Mouse (Mus musculus) limb, embryonic 11.5 days (tissue): ENCODE data around the gene Crat. TPM values are rescaled to one million over a fixed set of nuclear protein-coding genes. Genes with fewer than 3 reads are reported as not detected.

ENCODE experiments used
- ATAC-seq: fragments of 200-750 bp; cut with Nextera tagmentation; 2 replicates; pipeline ENCODE4 v1.8.0; 2017; ENCODE audit warnings: low read depth; ENCODE audit not compliant: insufficient number of reproducible peaks, low FRiP score, low TSS enrichment
- DNase-seq: peaks from one replicate; pipeline ENCODE4 v3.0.0-alpha.2; 2015; ENCODE audit warnings: low spot score
- H3K27ac ChIP-seq: fragments of 300-500 bp; sonication (generic); replicated peaks from 2 replicates; pipeline ENCODE4 v1.5.1; 2014; ENCODE audit warnings: low read depth, mild to moderate bottlenecking, low read length
- H3K27me3 ChIP-seq: fragments of 300-500 bp; sonication (generic); 2 replicates; pipeline ENCODE4 v1.6.1; 2014; ENCODE audit warnings: mild to moderate bottlenecking, low read length, mixed read lengths; ENCODE audit not compliant: control insufficient read depth, insufficient read depth
- H3K36me3 ChIP-seq: fragments of 300-500 bp; sonication (generic); 2 replicates; pipeline ENCODE4 v1.6.1; 2014; ENCODE audit warnings: mild to moderate bottlenecking, low read length, moderate library complexity, mixed read lengths; ENCODE audit not compliant: control insufficient read depth, insufficient read depth
- H3K4me1 ChIP-seq: fragments of 300-500 bp; sonication (generic); 2 replicates; pipeline ENCODE4 v1.6.1; 2014; ENCODE audit warnings: low read length, mixed read lengths; ENCODE audit not compliant: control insufficient read depth, insufficient read depth
- H3K4me2 ChIP-seq: fragments of 300-500 bp; sonication (generic); 2 replicates; pipeline ENCODE4 v1.6.1; 2014; ENCODE audit warnings: low read depth, mild to moderate bottlenecking, moderate library complexity; ENCODE audit not compliant: severe bottlenecking
- H3K4me3 ChIP-seq: fragments of 300-500 bp; sonication (generic); 2 replicates; pipeline ENCODE4 v1.5.1; 2014; ENCODE audit warnings: low read depth, low read length
- H3K9ac ChIP-seq: fragments of 300-500 bp; sonication (generic); 2 replicates; pipeline ENCODE4 v1.6.1; 2014; ENCODE audit warnings: mild to moderate bottlenecking, low read length
- H3K9me3 ChIP-seq: fragments of 300-500 bp; sonication (generic); 2 replicates; pipeline ENCODE4 v1.6.1; 2016; ENCODE audit warnings: low read length; ENCODE audit not compliant: control insufficient read depth
- WGBS: fragments of 180-500 bp; shearing (Covaris S2); extraction: QIAGEN DNeasy Blood & Tissue Kit; methylation state at CpG from one replicate; pipeline ENCODE4 v1.1.7; 2014; 5-methylcytosine and 5-hydroxymethylcytosine counted together
- polyA plus RNA-seq: library from polyadenylated mRNA; unstranded; fragments of >200 nt; fragmentation: Nextera tagmentation; extraction: Ambion mirVana; gene quantifications from 2 replicates; pipeline ENCODE4 v1.2.1, GENCODE M21; 2014

Crat gene
- 25.6 and 27.9 TPM in 2 replicates for polyA plus RNA-seq

DNA sequence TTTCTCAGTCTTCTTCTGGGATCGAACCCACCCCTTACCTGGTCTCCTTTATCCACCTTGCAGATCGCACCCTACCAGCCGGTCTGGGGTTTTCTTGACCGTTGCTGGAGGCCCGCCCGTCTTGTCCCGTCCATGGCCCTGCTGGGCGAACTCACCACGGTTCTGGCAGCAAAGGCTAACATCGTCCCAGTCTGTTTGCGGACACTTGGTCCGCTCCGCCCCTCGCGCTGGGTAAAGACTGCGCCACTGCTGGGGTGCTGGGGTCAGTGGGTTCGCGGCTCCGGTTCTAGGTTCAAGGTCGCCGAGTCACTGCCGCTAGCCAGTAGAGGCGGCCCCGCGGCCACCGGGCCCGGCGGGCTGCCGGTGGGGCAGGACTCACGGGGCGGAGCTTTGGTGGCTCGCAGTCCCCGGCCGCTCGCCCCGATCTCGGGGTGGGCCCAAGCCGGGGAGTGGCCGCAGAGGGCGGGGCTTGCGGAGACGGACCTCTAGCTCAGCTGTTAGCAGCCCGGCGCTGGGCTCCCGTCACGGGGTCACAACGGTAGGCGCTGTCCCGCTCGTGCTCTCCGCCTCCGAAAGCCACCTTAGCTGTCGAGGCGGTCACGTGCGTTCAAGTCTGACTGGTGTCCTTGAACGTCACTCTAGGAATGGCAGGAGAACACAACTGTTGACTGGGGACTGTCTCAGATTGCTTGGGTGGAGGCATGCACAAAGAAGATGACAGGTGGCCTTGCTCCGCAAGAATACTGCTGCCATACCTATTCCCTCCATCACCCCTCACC is at the start of gene Crat:
Gene Crat (minus strand): TSS at position 657 of the 779 bp plus-strand sequence.
- no peaks in the 10 kb centered on the region for H3K9me3 ChIP-seq
- WGBS = 1% methylated on average over 58 of the region's 58 CpGs
- H3K4me2 ChIP-seq = peak within 1 kb of the TSS; percentile 81
- no peaks in the 10 kb centered on the region for H3K36me3 ChIP-seq
- H3K4me1 ChIP-seq = peaks cover 25% of the 10 kb centered on the region
- peak within 1 kb of the TSS; percentile 98 for H3K27ac ChIP-seq
- H3K9ac ChIP-seq = peak within 1 kb of the TSS; percentile 95
- ATAC-seq = peak; percentile 81
- peak within 1 kb of the TSS; percentile 83 for H3K4me3 ChIP-seq
- DNase-seq = peak; percentile 83
- H3K27me3 ChIP-seq = no peaks in the 10 kb centered on the region

- Histone ChIP-seq H3K27ac (no peak overlapping the region), H3K4me3 (0 out of 2 replicates have a peak overlapping the region, but pooled peaks have one; percentile 5), H3K36me3 (no peaks in the 10 kb centered on the region), H3K4me1 (peaks cover 13% of the 10 kb centered on the region), H3K4me2 (peak overlapping the region; percentile 34; the same call in 1 of the 2 replicates), H3K9ac (no peak overlapping the region), H3K9me3 (no peaks in the 10 kb centered on the region), H3K27me3 (no peaks in the 10 kb centered on the region)
- 72% methylated on average over 5 of the region's 5 CpGs for WGBS
- DNase-seq = no peak
- no peak for ATAC-seq
Observed at GRCm38 (mm10) chr2:30464411-30464810, 48.8 kb upstream of the Crat start.

DNA sequence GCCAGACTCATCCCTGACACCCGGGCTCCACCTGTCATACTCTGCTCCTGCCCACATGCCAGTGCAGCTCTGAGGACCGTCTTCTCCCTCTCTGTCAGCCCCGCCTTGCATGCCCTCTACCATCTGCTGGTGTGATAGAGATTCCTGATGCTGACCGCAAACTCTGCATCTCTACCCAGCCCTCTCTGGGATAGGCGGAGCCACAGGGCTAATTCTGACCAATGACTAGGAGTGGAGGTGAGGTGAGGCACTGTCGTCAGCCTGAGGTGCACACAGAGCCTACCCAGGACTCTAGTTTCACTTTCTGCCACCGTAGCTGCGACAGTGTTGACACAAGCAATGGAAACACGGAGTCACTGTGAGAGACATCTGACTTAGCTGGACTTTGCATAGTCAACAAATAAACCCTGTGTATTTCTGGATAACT is 48.3 kb upstream of the Crat start:
- ATAC-seq (peak; percentile 76), DNase-seq (peak; percentile 70)
- H3K9me3 ChIP-seq = no peaks in the 10 kb centered on the region
- no peaks in the 10 kb centered on the region; the same call in 1 of the 2 replicates for H3K36me3 ChIP-seq
- H3K27me3 ChIP-seq = no peaks in the 10 kb centered on the region
- no peak overlapping the region for H3K27ac ChIP-seq
- peak overlapping the region; percentile 5 for H3K4me3 ChIP-seq
- H3K9ac ChIP-seq = no peak overlapping the region
- H3K4me1 ChIP-seq = peaks cover 10% of the 10 kb centered on the region
- H3K4me2 ChIP-seq = peak overlapping the region; percentile 34; the same call in 1 of the 2 replicates
- 3% methylated on average over 9 of the region's 9 CpGs for WGBS

GRCm38 (mm10) chr2:30463341-30463761 is 47.7 kb upstream of the Crat start:
- Histone ChIP-seq H3K9me3 (no peaks in the 10 kb centered on the region), H3K4me3 (no peak overlapping the region), H3K27ac (no peak overlapping the region), H3K4me2 (peak overlapping the region; percentile 34; the same call in 1 of the 2 replicates), H3K27me3 (no peaks in the 10 kb centered on the region), H3K4me1 (peaks cover 9% of the 10 kb centered on the region), H3K9ac (no peak overlapping the region), H3K36me3 (no peaks in the 10 kb centered on the region; the same call in 1 of the 2 replicates)
- ATAC-seq (0 out of 2 replicates have a peak, but pooled peaks have one; percentile 19), DNase-seq (peak; percentile 50)
- 19% methylated on average over 5 of the region's 5 CpGs for WGBS

DNA sequence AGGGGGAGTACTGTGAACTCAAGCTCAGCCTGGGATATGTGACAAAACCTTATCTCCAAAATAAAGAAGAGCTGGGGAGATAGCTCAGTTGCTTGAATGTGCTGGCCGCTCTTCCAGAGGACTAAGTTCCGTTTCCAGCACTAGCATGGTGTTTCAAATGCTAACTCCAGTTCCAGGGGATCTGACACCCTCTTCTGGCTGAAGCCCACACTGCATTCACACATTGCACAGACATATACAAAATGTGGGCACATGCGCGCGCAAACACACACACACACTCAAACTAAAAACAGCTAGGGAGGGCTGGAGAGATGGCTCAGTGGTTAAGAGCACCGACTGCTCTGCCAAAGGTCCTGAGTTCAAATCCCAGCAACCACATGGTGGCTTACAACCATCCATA is 43.6 kb upstream of the Crat start:
- no peak overlapping the region for H3K4me3 ChIP-seq
- H3K4me2 ChIP-seq = no peak overlapping the region
- no peaks in the 10 kb centered on the region; the same call in 1 of the 2 replicates for H3K36me3 ChIP-seq
- no peak overlapping the region for H3K27ac ChIP-seq
- WGBS = 89% methylated on average over 6 of the region's 6 CpGs
- no peak overlapping the region for H3K9ac ChIP-seq
- ATAC-seq = no peak
- peaks cover 5% of the 10 kb centered on the region for H3K4me1 ChIP-seq
- H3K27me3 ChIP-seq = no peaks in the 10 kb centered on the region
- no peak for DNase-seq
- no peaks in the 10 kb centered on the region for H3K9me3 ChIP-seq

DNA sequence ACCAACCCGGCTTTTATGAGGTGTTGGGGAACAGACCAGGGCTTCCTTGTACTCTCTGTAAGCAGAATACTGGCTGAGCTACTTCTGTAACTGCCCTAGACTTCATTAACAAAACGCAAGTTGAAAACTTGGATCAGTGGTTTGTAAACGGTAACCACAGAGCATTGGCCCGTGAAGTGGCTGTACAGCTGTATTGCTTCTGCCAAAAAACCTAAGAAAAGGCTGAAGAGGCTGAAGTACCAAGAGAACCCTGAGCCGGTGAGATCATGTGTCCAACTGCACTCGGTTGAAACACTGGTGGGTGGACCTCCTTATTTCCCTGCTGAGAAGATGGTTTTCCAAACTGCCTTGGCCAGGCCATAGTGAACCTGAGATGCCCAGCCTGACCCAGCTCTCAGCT is 42.7 kb upstream of the Crat start:
- H3K4me3 ChIP-seq = no peak overlapping the region
- H3K4me1 ChIP-seq = no peaks in the 10 kb centered on the region; the same call in 1 of the 2 replicates
- H3K4me2 ChIP-seq = no peak overlapping the region
- no peaks in the 10 kb centered on the region; the same call in 1 of the 2 replicates for H3K36me3 ChIP-seq
- no peak overlapping the region for H3K27ac ChIP-seq
- no peak for DNase-seq
- no peak overlapping the region for H3K9ac ChIP-seq
- ATAC-seq = no peak
- WGBS = 84% methylated on average over 6 of the region's 6 CpGs
- H3K9me3 ChIP-seq = no peaks in the 10 kb centered on the region
- no peaks in the 10 kb centered on the region for H3K27me3 ChIP-seq

DNA sequence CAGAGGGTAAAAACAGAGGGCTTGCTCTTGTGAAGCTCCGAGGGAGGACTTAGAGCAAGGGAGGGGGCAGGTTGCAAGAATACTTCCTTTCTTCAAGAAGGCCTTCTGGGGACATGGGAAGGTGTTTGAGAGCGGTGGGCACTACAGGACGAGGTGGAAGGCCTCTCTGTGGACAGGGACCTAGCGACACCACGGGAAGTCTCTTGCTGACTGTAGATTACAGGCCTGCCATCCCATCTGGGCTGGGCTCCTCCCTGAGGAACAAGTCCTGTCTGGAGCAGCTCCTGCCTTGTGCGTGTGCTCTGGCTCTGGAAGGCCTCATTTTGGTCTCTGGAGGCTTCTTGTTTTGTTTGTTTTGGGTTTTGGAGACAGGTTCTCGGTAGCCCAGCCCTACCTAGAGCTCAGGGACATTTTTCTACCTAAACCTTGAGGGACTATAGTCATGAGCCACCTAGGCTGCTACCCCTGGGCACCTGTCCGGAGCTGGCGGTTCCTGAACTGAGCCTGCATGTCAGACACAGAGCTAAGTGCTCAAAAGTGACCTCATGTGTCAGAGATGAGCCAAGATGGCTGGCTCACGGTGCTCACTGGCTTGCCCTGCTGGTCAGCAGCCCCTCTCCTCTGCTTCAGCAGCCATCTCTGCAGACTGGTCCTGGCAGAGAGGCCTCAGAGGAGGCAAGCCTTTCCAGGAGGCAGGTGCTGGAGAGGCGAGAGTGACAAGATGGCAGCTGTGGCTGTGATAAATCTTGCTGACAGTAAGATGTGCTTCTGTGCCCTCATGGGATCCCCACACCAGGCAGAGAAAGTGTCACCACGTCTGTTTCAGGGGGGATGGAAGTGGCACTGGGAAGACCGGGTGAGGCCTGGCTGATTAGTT is 40.7 kb upstream of the Crat start:
- H3K4me1 ChIP-seq = no peaks in the 10 kb centered on the region
- DNase-seq (no peak), ATAC-seq (no peak)
- no peak overlapping the region for H3K4me2 ChIP-seq
- no peaks in the 10 kb centered on the region; the same call in 1 of the 2 replicates for H3K36me3 ChIP-seq
- H3K9ac ChIP-seq = no peak overlapping the region
- 72% methylated on average over 13 of the region's 13 CpGs for WGBS
- H3K9me3 ChIP-seq = no peaks in the 10 kb centered on the region
- no peaks in the 10 kb centered on the region for H3K27me3 ChIP-seq
- no peak overlapping the region for H3K4me3 ChIP-seq
- H3K27ac ChIP-seq = 0 out of 2 replicates have a peak overlapping the region, but pooled peaks have one; percentile 4

DNA sequence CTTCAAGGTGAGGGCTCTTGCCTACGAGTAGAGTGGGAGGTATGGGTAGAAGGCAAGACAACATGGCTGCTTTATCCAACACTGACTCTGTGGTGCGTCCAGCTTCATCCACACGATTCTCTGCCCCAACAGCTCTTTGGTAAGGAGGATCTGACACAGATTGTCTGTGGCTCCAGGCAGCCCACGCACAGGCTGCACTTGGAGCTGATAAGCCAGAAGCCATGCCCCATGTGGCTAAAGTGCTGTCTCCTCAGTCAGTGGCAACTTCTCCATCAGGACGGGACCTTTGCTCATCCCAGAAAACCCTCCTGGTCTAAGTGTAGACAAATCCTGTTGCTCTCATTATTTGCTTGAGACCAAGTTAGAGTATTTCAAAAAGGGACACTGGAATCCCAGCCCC is 39.0 kb upstream of the Crat start:
- Histone ChIP-seq H3K9ac (no peak overlapping the region), H3K27ac (no peak overlapping the region), H3K4me3 (no peak overlapping the region), H3K4me2 (no peak overlapping the region), H3K4me1 (no peaks in the 10 kb centered on the region), H3K27me3 (no peaks in the 10 kb centered on the region), H3K36me3 (peaks cover 7% of the 10 kb centered on the region; the same call in 1 of the 2 replicates), H3K9me3 (no peaks in the 10 kb centered on the region; the same call in 1 of the 2 replicates)
- ATAC-seq (no peak), DNase-seq (no peak)
- 79% methylated on average over 5 of the region's 5 CpGs for WGBS
